Comparison of ENCODE assay signal across 8 mouse cellular contexts in genomic region chr14:25516640-25517591, GRCm38 (mm10). TPM values are rescaled to one million over a fixed set of nuclear protein-coding genes. Genes with fewer than 3 reads are reported as not detected.
DNase-seq lines count a peak whose midpoint lies in the region; ATAC-seq and TF ChIP-seq lines count a peak whose summit lies in the region.

No protein-coding gene starts in this region.

- H3K9ac ChIP-seq in hindbrain, embryonic 11.5 days (ENCODE audit: low read depth, low read length), result no peak overlapping the region
- no peak overlapping the region for H3K9ac ChIP-seq in intestine, embryonic 15.5 days
- H3K9ac ChIP-seq in lung, embryonic 15.5 days, result no peak overlapping the region
- no peak overlapping the region for H3K9ac ChIP-seq in stomach, embryonic 15.5 days

- WGBS in hindbrain, embryonic 10.5 days, result 61% methylated on average over 13 of the region's 13 CpGs
- WGBS in hindbrain, embryonic 11.5 days, result 48% methylated on average over 13 of the region's 13 CpGs
- WGBS in intestine, embryonic 15.5 days, result 32% methylated on average over 13 of the region's 13 CpGs
- WGBS in lung, embryonic 15.5 days, result 19% methylated on average over 13 of the region's 13 CpGs
- 25% methylated on average over 13 of the region's 13 CpGs for WGBS in stomach, embryonic 15.5 days

- H3K27ac ChIP-seq in hindbrain, embryonic 10.5 days, result peak overlapping the region; percentile 50
- no peak overlapping the region; the same call in 1 of the 2 replicates for H3K27ac ChIP-seq in hindbrain, embryonic 11.5 days (ENCODE audit: low read depth, low read length)
- H3K27ac ChIP-seq in gastrocnemius, adult 2 months, result peak overlapping the region; percentile 96
- H3K27ac ChIP-seq in intestine, embryonic 15.5 days, result peak overlapping the region; percentile 75
- peak overlapping the region; percentile 69 for H3K27ac ChIP-seq in lung, embryonic 15.5 days
- H3K27ac ChIP-seq in stomach, embryonic 15.5 days, result peak overlapping the region; percentile 55

- peaks cover 96% of the 10 kb centered on the region for H3K4me1 ChIP-seq in hindbrain, embryonic 10.5 days (replicated peaks)
- peaks cover 15% of the 10 kb centered on the region for H3K4me1 ChIP-seq in hindbrain, embryonic 11.5 days (replicated peaks; ENCODE audit: control insufficient read depth, insufficient read depth, low read length)
- peaks cover 77% of the 10 kb centered on the region for H3K4me1 ChIP-seq in intestine, embryonic 15.5 days (replicated peaks)
- peaks cover 74% of the 10 kb centered on the region for H3K4me1 ChIP-seq in lung, embryonic 15.5 days
- peaks cover 81% of the 10 kb centered on the region for H3K4me1 ChIP-seq in stomach, embryonic 15.5 days

- H3K36me3 ChIP-seq in hindbrain, embryonic 10.5 days, result peaks cover 54% of the 10 kb centered on the region
- H3K36me3 ChIP-seq in hindbrain, embryonic 11.5 days (ENCODE audit: control insufficient read depth, insufficient read depth, low read length), result no peaks in the 10 kb centered on the region
- H3K36me3 ChIP-seq in intestine, embryonic 15.5 days, result no peaks in the 10 kb centered on the region
- H3K36me3 ChIP-seq in lung, embryonic 15.5 days, result no peaks in the 10 kb centered on the region
- no peaks in the 10 kb centered on the region for H3K36me3 ChIP-seq in stomach, embryonic 15.5 days

- H3K27me3 ChIP-seq in hindbrain, embryonic 10.5 days (ENCODE audit: insufficient read depth, poor library complexity, severe bottlenecking), result no peaks in the 10 kb centered on the region
- no peaks in the 10 kb centered on the region for H3K27me3 ChIP-seq in hindbrain, embryonic 11.5 days (ENCODE audit: control insufficient read depth, insufficient read depth, low read length)
- no peaks in the 10 kb centered on the region for H3K27me3 ChIP-seq in intestine, embryonic 15.5 days (replicated peaks)
- H3K27me3 ChIP-seq in lung, embryonic 15.5 days, result no peaks in the 10 kb centered on the region
- no peaks in the 10 kb centered on the region for H3K27me3 ChIP-seq in stomach, embryonic 15.5 days (replicated peaks)

- DNase-seq in hindbrain, embryonic 10.5 days (ENCODE audit: low spot score), result peak; percentile 48
- no peak for DNase-seq in hindbrain, embryonic 11.5 days (ENCODE audit: low spot score)
- peak; percentile 76 for DNase-seq in adrenal gland, adult 2 months
- DNase-seq in gastrocnemius, adult 2 months, result peak; percentile 81
- DNase-seq in layer of hippocampus, adult 9-10 months (ENCODE audit: low spot score), result no peak

- peak; percentile 47 for TF ChIP-seq CTCF in gastrocnemius, adult 2 months (IDR thresholded peaks at IDR 0.05)

- no peak overlapping the region for H3K4me3 ChIP-seq in hindbrain, embryonic 10.5 days
- H3K4me3 ChIP-seq in hindbrain, embryonic 11.5 days (ENCODE audit: low read depth, low read length), result no peak overlapping the region
- peak overlapping the region; percentile 33; the same call in 1 of the 2 replicates for H3K4me3 ChIP-seq in gastrocnemius, adult 2 months
- no peak overlapping the region for H3K4me3 ChIP-seq in intestine, embryonic 15.5 days (replicated peaks)
- no peak overlapping the region for H3K4me3 ChIP-seq in lung, embryonic 15.5 days
- no peak overlapping the region for H3K4me3 ChIP-seq in stomach, embryonic 15.5 days (replicated peaks)

- H3K9me3 ChIP-seq in hindbrain, embryonic 10.5 days, result no peaks in the 10 kb centered on the region
- no peaks in the 10 kb centered on the region for H3K9me3 ChIP-seq in hindbrain, embryonic 11.5 days (ENCODE audit: control insufficient read depth, low read length)
- H3K9me3 ChIP-seq in intestine, embryonic 15.5 days, result no peaks in the 10 kb centered on the region
- H3K9me3 ChIP-seq in lung, embryonic 15.5 days, result no peaks in the 10 kb centered on the region
- no peaks in the 10 kb centered on the region for H3K9me3 ChIP-seq in stomach, embryonic 15.5 days

- intact Hi-C loops in gastrocnemius, adult 2 months (cut with DNase I), result no loop called here

- no peak for ATAC-seq in hindbrain, embryonic 11.5 days (ENCODE audit: low FRiP score)
- ATAC-seq in intestine, embryonic 15.5 days, result peak; percentile 46
- peak; percentile 56 for ATAC-seq in lung, embryonic 15.5 days (ENCODE audit: borderline replicate concordance, extremely low read depth, low FRiP score, low TSS enrichment)
- ATAC-seq in stomach, embryonic 15.5 days (ENCODE audit: insufficient read depth, low FRiP score, low read depth), result peak; percentile 42

- no peak overlapping the region for H3K4me2 ChIP-seq in hindbrain, embryonic 11.5 days (replicated peaks; ENCODE audit: low read depth, low read length)
- H3K4me2 ChIP-seq in intestine, embryonic 15.5 days (replicated peaks), result peak overlapping the region; percentile 14; the same call in 1 of the 2 replicates
- no peak overlapping the region for H3K4me2 ChIP-seq in lung, embryonic 15.5 days
- H3K4me2 ChIP-seq in stomach, embryonic 15.5 days, result peak overlapping the region; percentile 5; the same call in 1 of the 2 replicates

RNA-seq across cellular contexts. Expression of gene Zmiz1, which starts 57.9 kb away (rescaled TPM):
- 44.4 and 60.1 TPM in 2 replicates for polyA plus RNA-seq in hindbrain, embryonic 10.5 days (2016; fragmentation: Nextera tagmentation; extraction: Ambion mirVana)
- polyA plus RNA-seq in hindbrain, embryonic 11.5 days (2014; fragmentation: Nextera tagmentation; extraction: Ambion mirVana), result 47.5 and 57.0 TPM in 2 replicates
- 100 to 1,000 TPM in 1 of 2 experiments, 10 to 100 TPM in 1; 90.8 to 142 TPM for total RNA-seq in adrenal gland, adult 2 months (2021)
- 72.7 and 95.8 TPM in 2 replicates for polyA plus RNA-seq in adrenal gland, adult 2 months (2012; rRNA removed)
- total RNA-seq in gastrocnemius, adult 2 months (2021), result 10 to 100 TPM; 27.4 to 34.5 TPM
- 26.3 and 28.0 TPM in 2 replicates for polyA plus RNA-seq in intestine, embryonic 15.5 days (2015; fragmentation: Nextera tagmentation; extraction: Ambion mirVana)
- 19.8 and 23.8 TPM in 2 replicates for polyA plus RNA-seq in lung, embryonic 15.5 days (2015; fragmentation: Nextera tagmentation; extraction: Ambion mirVana)
- 29.0 and 31.3 TPM in 2 replicates for polyA plus RNA-seq in stomach, embryonic 15.5 days (2015; fragmentation: Nextera tagmentation; extraction: Ambion mirVana)

Comparison
In these comparisons a context has a peak if more than half of its experiments do, and no peak if none do; other contexts are left out.
1. DNase-seq: peak in hindbrain, embryonic 10.5 days (single experiment), adrenal gland, adult 2 months (single experiment) and gastrocnemius, adult 2 months (single experiment); none in hindbrain, embryonic 11.5 days (single experiment) and layer of hippocampus, adult 9-10 months (single experiment).
2. H3K4me2 ChIP-seq: peak in intestine, embryonic 15.5 days (single experiment) and stomach, embryonic 15.5 days (single experiment); none in hindbrain, embryonic 11.5 days (single experiment) and lung, embryonic 15.5 days (single experiment).